Mouse (Mus musculus) spleen, adult 2 months (tissue): ENCODE results near the gene Paqr5.

ENCODE experiments used
- CTCF ChIP-seq: fragments of 200-500 bp; IDR thresholded peaks from 2 replicates; pipeline ENCODE4 v1.5.1; 2011; ENCODE audit warnings: mild to moderate bottlenecking, inconsistent platforms; ENCODE audit not compliant: insufficient read depth, insufficient read length, insufficient replicate concordance; ENCODE audit errors: extremely low read depth
- POLR2A ChIP-seq: fragments of 200-500 bp; IDR thresholded peaks from 2 replicates; pipeline ENCODE4 v1.6.1; 2011; ENCODE audit warnings: low read depth, low read length, inconsistent platforms

DNA sequence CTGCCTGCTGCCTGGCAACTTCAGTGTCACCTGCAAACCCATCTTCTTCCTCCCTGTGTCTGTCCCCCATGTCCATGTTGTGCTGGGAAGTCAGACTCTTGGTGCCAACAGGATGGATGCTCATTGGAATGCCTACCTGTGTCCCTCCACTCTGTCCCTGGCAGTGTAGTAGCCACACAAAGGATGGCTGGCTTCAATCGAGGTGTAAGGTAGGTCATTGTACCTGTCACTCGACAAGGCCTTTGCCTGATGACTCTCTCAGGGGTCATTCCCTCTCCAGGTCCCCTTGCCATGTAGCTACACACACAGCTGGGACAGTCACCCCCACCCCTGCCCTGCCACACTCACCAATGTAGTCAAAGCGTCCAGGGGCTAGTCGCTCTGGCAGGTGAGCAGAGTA lies 65.5 kb downstream of the Paqr5 start:
- no peak for TF ChIP-seq CTCF
- TF ChIP-seq POLR2A: no peak
